Mouse (Mus musculus) left cerebral cortex, adult 9 months (tissue): ENCODE measurements at regions not wholly inside any gene's neighbourhood (a gene's known extent, or its start where the extent isn't known, plus 50 kb on each side); places are given as distances from the start of the nearest gene placed in this dataset.
A peak's percentile ranks its signal among the peaks of the same experiment; 100 is the strongest.

ENCODE experiments used
- DNase-seq, 2 experiments: peaks; one replicate each; pipeline ENCODE4 v3.0.0; 2022; ENCODE audit warnings: low spot score in 2 of 2

GRCm38 (mm10) chr14:11417857-11418256, 61.3 kb upstream of the Gm3839 start:
- DNase-seq, result no peak

DNA sequence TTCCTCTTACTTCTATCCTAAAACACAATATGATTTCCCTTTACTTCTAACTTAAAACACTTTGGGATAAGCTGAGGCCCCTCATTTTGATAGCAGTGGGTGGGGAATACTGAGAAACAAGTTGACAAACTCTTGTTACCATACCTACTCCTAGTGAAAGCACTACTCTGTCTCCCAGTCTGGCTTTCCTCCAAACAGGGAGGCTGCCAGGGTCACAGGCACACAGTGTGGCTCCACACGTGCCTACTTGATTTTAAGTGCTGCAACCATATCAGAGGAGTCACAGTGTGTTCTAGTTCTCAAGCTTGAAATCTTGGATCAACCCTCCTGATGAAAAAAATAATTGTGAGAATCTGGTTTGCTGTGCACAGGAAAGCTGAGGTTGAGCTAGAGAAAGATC, 65.8 kb upstream of the Gm3839 start:
- DNase-seq, result no peak

DNA sequence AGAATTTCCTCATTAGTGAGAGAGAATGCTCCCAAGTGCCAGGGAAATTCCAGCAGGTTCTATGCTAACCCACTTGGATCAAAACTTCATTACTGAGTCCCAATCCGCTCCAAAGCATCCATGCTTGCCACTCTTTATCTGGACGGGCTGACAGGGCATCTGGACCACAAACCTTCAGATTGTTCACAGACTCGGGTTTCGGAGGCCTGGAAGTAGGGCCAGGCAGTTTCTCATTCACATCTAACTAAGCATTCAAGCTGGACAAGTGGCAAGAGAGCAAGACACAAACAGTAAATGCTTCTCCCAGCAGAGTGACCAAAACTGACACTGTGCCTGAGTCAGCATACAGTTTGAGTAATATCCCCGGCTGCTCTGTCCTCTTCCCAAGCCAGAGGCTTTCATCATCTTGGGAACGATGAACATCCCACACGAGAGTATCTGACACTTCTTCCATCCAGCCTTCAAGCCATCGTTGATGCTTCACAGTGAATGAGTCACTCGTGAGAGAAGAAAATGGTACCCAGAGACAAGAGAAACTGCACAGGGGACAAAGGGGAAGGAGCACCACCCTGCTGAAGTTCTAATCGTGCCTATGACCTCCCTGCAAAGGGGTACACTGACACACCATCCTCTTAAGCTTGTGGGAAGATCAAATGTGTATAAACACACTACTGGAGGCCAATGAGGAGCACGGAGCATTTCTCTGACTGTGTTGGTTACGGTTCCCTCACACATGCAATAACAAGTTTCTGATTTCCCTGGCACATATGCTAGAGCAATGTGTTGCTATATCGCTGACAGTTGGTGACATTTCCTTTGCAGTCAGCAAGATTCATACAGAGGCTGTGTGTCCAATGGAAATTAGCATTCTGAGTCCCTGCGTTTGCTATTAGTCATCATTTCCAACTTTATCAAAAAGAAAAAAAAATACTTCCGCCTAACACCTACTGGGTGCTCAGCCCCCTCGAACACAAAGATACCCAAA, 72.0 kb upstream of the Gm3839 start:
- DNase-seq, result peak; percentile 6 to 38

DNA sequence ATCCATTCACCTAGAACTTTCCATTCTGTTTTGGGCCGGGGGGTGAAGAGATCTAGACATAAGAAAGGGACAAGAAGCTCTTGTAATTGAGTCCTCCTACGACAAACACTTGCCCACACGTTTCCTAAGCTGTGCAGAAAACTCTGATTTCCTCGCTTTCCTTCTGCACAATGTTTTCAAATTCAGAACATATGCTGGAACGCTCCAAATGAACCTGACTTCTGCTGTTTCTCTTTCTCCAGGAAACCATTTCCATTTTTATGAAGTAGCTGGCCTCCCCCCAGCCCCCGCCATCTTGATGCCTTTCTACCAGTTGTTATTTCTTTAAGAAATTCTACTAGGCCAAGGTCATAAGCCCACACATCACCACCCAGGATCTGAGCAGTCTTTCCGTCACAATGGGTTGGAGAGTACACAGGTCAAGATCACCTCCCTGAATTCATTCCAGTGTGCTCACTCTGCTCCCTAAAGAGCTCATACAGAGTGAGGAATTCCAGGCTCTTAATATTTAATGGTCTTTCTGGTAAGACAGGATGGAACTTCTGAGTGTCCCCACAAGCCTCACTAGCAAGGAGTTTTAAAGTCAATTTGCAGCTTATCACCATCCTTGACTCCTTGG, 78.7 kb upstream of the Gm3839 start:
- peak; percentile 26 to 53 for DNase-seq

DNA sequence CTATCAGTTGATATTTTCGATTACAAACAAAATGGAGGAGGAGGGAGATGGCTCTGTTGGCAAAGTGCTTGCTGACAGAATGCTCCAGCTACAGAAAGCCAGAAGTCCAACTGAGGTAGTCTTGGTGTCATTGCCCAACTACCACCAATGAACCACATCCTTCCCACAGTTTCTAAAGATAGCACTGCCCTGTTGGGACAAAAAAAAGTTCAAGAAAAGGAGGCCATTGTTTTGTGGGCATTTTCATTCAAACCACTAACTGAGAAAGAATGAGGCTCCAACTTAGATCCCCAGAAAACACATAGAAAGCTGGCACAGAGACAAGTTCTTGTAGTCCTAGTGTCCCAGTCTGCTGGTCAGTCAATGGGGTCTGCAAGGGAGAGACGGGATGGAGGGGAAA, 82.1 kb upstream of the Gm3839 start:
- DNase-seq, result no peak

- DNase-seq, result no peak
Measured at GRCm38 (mm10) chr14:11440176-11440575, 83.7 kb upstream of the Gm3839 start.

GRCm38 (mm10) chr14:11449958-11450357, 93.4 kb upstream of the Gm3839 start:
- no peak for DNase-seq

- no peak for DNase-seq
Measured at GRCm38 (mm10) chr14:11477731-11478130, 75.6 kb upstream of the Ptprg start.

GRCm38 (mm10) chr14:11482151-11482550, 71.2 kb upstream of the Ptprg start:
- DNase-seq, result no peak

DNA sequence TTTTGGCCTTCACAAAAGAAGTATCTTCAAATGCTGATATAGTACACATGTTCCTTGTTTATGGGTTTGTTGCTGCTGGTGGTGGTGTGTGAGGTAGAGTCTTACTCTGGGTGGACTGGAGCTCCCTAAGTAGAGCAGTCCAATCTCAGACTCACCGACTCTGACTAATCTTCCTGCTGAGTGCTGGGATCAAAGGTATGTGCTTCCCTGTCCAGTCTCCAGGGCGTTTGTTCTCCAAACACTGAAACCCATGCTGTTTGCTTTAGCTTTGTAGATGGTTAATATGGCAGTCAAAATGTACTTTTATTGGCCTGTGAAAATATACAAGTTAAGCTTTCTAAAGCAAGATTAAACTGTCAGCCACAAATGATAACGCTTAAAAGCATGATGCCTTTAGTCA, 67.0 kb upstream of the Ptprg start:
- no peak for DNase-seq

- DNase-seq, result no peak
Measured at GRCm38 (mm10) chr14:11501744-11502143, 51.6 kb upstream of the Ptprg start.

- no peak for DNase-seq
Measured at GRCm38 (mm10) chr14:11503156-11503555, 50.2 kb upstream of the Ptprg start.
